Mouse (Mus musculus) cerebellum, adult 2 months (tissue): ENCODE measurements at regions not wholly inside any gene's neighbourhood (a gene's known extent, or its start where the extent isn't known, plus 50 kb on each side); places are given as distances from the start of the nearest gene placed in this dataset.

Experiments
- DNase-seq, 2 experiments: peaks; one replicate each; pipeline ENCODE4 v3.0.0; 2021
- H3K27ac ChIP-seq: fragments of 200-500 bp; 2 replicates; pipeline ENCODE4 v1.5.1; 2012; ENCODE audit warnings: low read length, control low read depth, inconsistent platforms; ENCODE audit not compliant: insufficient read depth
- H3K27me3 ChIP-seq: fragments of 200-500 bp; 2 replicates; pipeline ENCODE4 v1.6.1; 2012; ENCODE audit warnings: inconsistent platforms, mild to moderate bottlenecking, low read length, moderate library complexity; ENCODE audit not compliant: control insufficient read depth, insufficient read depth
- H3K4me1 ChIP-seq: fragments of 200-500 bp; 2 replicates; pipeline ENCODE4 v1.6.1; 2011; ENCODE audit warnings: low read length; ENCODE audit not compliant: control insufficient read depth, insufficient read depth
- H3K4me3 ChIP-seq: fragments of 200-500 bp; replicated peaks from 2 replicates; pipeline ENCODE3; 2011; ENCODE audit warnings: mild to moderate bottlenecking, low read depth, low read length, control low read depth; ENCODE audit not compliant: insufficient read depth
- CTCF ChIP-seq: fragments of 200-500 bp; IDR thresholded peaks from 2 replicates; pipeline ENCODE4 v1.5.1; 2011; ENCODE audit warnings: low read depth, mild to moderate bottlenecking, control low read depth, low read length, moderate library complexity, borderline replicate concordance; ENCODE audit not compliant: insufficient read depth
- POLR2A ChIP-seq: fragments of 200-500 bp; IDR thresholded peaks from 2 replicates; pipeline ENCODE4 v1.6.1; 2011; ENCODE audit warnings: low read length, control low read depth, borderline replicate concordance; ENCODE audit not compliant: insufficient read depth
- WGBS: fragments of 180-500 bp; shearing (Covaris S2); methylation state at CpG from one replicate; pipeline ENCODE4 v1.1.7; 2018; 5-methylcytosine and 5-hydroxymethylcytosine counted together

- TF ChIP-seq POLR2A (no peak), CTCF (no peak)
- H3K4me1 ChIP-seq: no peaks in the 10 kb centered on the region
- no peaks in the 10 kb centered on the region for H3K27me3 ChIP-seq
- WGBS: 92% methylated on average over 6 of the region's 6 CpGs
- no peak overlapping the region for H3K27ac ChIP-seq
- H3K4me3 ChIP-seq: no peak overlapping the region
- no peak for DNase-seq
These were observed 251.0 kb downstream of the Ipmk start for GRCm38 (mm10) chr10:71598515-71598914.

GRCm38 (mm10) chr10:71613736-71614135 is 266.2 kb downstream of the Ipmk start:
- no peaks in the 10 kb centered on the region for H3K27me3 ChIP-seq
- no peak overlapping the region for H3K4me3 ChIP-seq
- H3K27ac ChIP-seq: no peak overlapping the region
- 58% methylated on average over 4 of the region's 4 CpGs for WGBS
- no peak for DNase-seq
- no peaks in the 10 kb centered on the region for H3K4me1 ChIP-seq
- TF ChIP-seq CTCF: no peak
- no peak for TF ChIP-seq POLR2A

GRCm38 (mm10) chr10:71617156-71617555 is 269.6 kb downstream of the Ipmk start:
- TF ChIP-seq CTCF (no peak), POLR2A (no peak)
- H3K27ac ChIP-seq: no peak overlapping the region
- WGBS: 88% methylated on average over 4 of the region's 4 CpGs
- no peaks in the 10 kb centered on the region for H3K27me3 ChIP-seq
- no peak for DNase-seq
- no peak overlapping the region for H3K4me3 ChIP-seq
- H3K4me1 ChIP-seq: no peaks in the 10 kb centered on the region

- no peak for TF ChIP-seq CTCF
- no peaks in the 10 kb centered on the region for H3K27me3 ChIP-seq
- no peak overlapping the region for H3K4me3 ChIP-seq
- WGBS: 72% methylated on average over 3 of the region's 3 CpGs
- DNase-seq: no peak
- no peaks in the 10 kb centered on the region for H3K4me1 ChIP-seq
- no peak overlapping the region for H3K27ac ChIP-seq
These were observed 298.5 kb downstream of the Ipmk start for GRCm38 (mm10) chr10:71646071-71646470.

GRCm38 (mm10) chr10:71657525-71657924 is 310.0 kb downstream of the Ipmk start:
- TF ChIP-seq POLR2A (no peak), CTCF (no peak)
- Histone ChIP-seq H3K4me3 (no peak overlapping the region), H3K27me3 (no peaks in the 10 kb centered on the region), H3K27ac (no peak overlapping the region), H3K4me1 (no peaks in the 10 kb centered on the region)
- no peak for DNase-seq
- 69% methylated on average over 7 of the region's 7 CpGs for WGBS

- no peak for DNase-seq
- Histone ChIP-seq H3K27me3 (no peaks in the 10 kb centered on the region), H3K4me1 (no peaks in the 10 kb centered on the region), H3K4me3 (no peak overlapping the region), H3K27ac (no peak overlapping the region)
- TF ChIP-seq POLR2A (no peak), CTCF (no peak)
- 51% methylated on average over 5 of the region's 5 CpGs for WGBS
These were observed 316.0 kb downstream of the Ipmk start for GRCm38 (mm10) chr10:71663545-71663944.

GRCm38 (mm10) chr10:71667160-71667571 is 319.6 kb downstream of the Ipmk start:
- Histone ChIP-seq H3K27me3 (no peaks in the 10 kb centered on the region), H3K4me3 (no peak overlapping the region), H3K4me1 (no peaks in the 10 kb centered on the region), H3K27ac (no peak overlapping the region)
- no peak for DNase-seq
- TF ChIP-seq CTCF (no peak), POLR2A (no peak)
- 23% methylated on average over 7 of the region's 7 CpGs for WGBS

GRCm38 (mm10) chr10:71679240-71679639 is 331.7 kb downstream of the Ipmk start:
- no peaks in the 10 kb centered on the region for H3K27me3 ChIP-seq
- H3K4me1 ChIP-seq: no peaks in the 10 kb centered on the region
- no peak for DNase-seq
- no peak overlapping the region for H3K27ac ChIP-seq
- 40% methylated on average over 5 of the region's 5 CpGs for WGBS
- TF ChIP-seq CTCF (no peak), POLR2A (no peak)
- H3K4me3 ChIP-seq: no peak overlapping the region

GRCm38 (mm10) chr10:71713456-71713855 is 365.9 kb downstream of the Ipmk start:
- no peak overlapping the region for H3K4me3 ChIP-seq
- no peaks in the 10 kb centered on the region for H3K27me3 ChIP-seq
- no peaks in the 10 kb centered on the region for H3K4me1 ChIP-seq
- H3K27ac ChIP-seq: no peak overlapping the region
- 85% methylated on average over 2 of the region's 2 CpGs for WGBS
- TF ChIP-seq CTCF: no peak
- TF ChIP-seq POLR2A: no peak
- no peak for DNase-seq
